Mouse (Mus musculus): ENCODE results near the gene Stpg3.

Gene Stpg3

DNA sequence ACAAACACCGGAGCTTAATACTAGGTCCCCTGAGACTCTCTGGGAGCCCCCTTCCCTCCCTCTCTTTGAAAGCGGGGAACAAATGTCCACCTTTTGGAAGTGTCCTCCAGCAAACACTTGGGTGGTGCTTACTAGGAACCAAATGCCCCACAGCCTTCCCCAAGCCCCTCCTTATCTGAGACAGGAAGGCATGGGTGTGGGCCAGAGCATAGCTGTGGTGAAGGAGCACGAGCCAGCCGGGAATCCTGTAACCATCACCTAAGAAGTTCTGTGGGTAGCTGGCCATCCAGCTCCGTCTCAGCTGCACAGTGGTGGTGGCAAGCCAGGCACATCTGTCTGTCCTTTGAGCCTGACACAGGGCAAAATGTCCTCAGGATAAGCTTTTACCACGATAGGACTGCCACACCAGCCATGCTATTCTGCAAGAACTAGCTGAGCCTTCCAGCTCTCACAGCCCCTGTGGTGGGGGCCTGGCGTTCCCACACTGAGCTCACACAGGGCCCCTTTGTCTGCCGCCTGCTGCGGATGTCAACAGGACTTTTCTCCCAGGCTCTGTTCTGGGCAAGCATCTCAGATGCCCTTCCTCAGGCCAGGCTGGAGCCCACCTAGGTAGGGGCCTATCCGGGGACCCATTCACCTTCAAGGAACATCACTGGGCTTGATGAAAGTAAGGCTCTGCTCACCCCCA lies 36.0 kb downstream of the Stpg3 start:
- DNase-seq = peak; percentile 76

DNA sequence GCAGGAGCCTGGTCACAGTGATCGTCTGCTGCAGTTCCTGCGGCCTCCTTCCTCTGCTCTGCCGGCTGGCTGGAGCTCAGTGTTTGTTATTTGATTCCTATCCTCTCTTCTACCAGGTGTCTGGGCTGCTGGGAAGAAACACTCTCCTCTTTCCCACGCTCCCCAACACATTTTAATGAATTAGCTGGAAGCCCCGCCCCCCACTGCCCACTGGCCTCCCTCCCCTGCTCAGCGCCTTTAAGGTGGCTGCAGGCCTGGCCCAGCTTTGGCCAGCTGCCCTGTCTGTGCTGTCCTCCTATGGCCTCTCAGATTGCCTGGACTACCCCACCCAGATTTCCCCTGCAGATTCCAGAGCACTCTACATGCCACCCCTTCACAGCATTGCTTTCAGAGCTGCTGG lies 36.8 kb downstream of the Stpg3 start:
- DNase-seq = peak; percentile 91

DNA sequence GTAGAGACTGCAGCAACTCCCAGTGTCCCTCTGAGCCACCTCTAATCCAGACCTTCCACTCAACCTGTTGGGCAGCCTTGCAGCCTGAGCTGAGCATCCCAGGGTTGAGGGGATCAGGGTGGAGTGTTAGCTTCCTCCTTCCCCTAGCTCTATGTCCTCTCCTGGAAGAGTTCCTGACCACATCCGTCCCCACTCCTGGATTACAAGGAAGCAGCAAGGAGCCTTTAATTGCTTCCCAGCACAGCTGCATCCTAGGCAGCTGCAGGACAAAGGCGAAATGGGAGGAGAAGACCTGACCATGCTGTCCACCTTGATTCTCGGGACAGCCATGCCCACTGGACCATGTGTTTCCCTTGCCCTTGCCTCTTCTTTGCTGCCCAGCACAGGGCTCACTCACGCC lies 37.4 kb downstream of the Stpg3 start:
- peak; percentile 23 for DNase-seq

DNA sequence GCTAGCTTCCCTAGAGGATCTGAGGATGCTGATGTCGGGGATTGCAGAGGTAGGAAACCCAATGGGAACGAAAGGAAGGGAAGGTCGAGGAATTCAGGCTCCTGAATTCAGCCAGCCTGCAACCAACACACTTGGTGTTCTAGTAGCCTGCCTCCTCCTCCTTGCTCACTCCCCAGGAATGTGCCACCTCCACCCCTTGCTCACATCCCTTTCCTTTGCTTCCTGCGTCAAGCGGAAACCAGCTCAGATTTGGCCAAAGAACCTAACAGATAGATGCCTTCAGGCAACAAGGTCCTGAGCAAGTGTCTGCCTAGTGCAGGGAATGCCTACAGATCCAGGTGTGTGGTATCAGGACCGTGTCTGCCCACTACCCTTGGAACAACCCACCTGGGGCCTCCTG lies 37.9 kb downstream of the Stpg3 start:
- no peak for DNase-seq

DNA sequence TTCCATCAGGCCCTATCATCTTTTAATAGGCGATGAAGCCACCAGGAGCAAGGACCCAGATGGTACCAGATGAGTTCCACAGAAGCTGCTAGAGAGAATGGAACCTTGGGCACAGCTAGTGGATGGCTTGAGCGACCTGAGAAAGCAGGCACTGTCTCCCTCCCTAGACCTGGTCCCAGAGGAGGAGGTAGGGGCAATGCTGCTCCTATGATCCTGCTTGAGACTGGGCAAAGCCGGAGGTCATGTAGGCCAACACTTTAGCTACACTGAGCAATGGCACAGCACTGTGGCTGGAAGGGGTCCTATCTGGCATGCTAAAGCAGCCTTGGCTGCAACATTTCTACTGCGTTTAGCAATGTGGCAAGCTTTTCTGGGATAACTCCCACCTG lies 38.8 kb downstream of the Stpg3 start:
- no peak for DNase-seq

DNA sequence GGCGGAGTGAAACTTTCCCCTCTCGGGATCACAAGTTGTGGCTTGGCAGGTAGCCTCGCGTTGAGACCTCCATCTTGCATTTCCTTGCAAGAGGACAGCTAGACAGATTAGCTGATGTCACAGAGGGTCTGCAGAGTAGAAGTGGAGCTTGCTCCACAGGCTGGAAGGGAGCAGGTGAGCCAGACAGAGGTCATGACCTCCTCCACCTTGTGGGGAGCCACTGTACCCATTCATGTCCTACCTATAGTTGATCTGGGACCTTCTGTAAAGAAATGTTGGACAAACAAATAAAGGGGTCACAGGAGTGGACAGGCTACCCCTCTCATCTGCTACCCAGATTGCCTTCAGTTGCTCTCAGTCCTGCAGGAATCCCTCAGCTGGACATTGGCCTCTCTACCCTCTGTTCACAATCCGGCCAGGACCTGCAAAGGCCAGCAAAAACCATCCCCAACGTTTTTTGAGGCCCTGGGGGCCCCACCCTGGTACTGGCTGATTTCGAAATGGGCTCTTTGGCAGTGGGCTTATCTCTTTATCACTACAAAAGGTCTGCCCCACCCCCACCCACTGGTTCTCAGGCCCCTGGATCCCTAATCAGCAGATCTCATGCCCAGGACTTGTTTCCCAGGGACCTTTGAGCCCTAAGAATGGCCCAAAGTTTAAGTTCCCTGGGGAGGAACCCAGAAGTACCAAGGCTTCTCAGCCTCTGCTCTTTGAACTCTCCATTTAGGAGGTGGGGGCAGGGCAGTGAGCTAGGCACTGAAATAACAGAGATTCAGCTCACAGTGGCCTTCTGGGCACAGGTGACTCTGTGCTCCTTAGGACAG lies 39.4 kb downstream of the Stpg3 start:
- DNase-seq = no peak

DNA sequence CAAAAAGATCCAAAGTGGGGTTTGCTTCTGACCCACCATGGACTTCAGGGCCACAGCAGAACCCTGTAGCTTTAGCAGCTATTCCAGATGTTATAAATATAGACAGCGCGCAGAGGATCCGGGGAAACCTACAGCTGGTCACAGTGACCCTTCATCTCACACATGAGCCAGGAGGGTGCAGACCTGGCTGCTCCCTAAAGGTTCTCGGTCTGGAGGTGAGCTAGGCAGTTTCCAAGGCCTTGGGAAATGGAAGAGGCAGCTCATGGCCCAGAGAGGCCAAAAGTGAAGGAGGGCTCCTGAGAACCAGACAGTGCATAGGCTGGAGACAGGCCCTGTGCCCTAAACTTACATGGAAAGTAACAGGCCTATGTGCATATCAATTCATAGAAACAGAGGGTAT lies 40.6 kb downstream of the Stpg3 start:
- DNase-seq = no peak

DNA sequence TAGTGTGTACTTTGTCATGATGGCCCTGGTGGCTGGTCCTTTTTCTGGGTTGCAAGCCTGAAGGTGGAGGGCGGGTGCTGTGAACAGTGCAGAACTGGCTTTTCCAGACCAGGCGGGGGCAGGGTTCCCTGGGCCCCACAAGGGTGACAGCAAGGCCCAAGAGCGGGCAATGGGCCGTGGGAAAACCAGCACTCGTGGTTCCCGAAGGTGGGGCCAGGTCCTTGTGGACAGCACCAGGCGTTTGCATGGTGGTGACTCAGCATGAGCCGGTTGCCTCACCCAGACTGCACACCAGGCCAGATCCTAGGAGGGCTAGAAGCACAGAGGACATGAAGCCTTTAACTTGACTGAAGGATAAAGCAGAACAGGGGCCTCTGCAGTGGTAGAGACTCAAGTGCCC lies 41.8 kb downstream of the Stpg3 start:
- DNase-seq = no peak

DNA sequence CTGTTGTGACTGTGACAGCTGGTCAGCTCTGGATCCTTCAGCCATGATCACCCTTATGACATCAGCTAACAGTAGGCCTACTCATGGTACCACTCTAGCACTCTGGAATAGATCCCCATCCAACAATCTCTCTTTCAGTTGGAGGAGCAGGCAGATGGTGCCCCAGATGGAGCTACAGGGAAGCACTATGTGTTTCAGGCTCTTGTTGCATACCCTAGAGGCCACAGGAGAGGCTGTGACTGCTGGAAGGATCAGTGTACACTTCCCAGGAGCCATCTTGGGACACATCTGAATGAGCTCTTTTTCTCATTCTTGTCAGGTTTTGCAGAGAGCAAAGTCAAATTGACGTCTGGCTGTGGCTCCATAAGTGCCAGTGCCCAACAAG lies 42.7 kb downstream of the Stpg3 start:
- DNase-seq = peak; percentile 44

DNA sequence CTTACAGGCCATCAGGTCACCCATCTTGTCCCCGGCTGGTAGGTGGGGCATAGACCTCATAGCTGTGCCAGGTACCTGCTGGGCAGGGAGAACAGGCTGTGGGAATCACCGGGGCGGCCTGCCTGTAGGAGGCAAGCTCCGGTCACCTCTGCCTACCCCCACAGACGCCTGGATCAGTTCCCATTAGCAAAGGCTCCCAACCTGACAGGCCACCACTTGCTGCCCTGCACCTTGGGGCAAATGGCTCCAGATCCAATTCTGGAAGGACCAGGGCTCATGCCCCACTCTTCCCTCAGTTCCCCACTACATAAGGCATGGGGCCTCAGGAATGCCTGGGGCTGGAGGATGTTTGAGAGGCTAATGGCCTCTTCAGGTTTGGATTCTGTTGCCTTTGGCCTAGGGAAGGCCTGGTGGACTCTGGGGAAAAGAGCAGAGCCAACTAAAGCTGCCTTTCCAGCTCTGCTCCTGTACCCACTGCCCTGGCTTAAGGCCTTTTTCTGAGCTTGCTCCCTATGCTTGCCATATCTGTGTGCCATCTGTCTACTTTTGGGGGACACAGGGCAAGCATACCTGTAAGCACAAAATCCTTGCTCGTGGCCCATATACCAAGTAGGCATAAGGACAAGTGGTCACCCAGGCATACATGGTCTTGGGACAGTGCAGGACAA lies 43.2 kb downstream of the Stpg3 start:
- no peak for DNase-seq

DNA sequence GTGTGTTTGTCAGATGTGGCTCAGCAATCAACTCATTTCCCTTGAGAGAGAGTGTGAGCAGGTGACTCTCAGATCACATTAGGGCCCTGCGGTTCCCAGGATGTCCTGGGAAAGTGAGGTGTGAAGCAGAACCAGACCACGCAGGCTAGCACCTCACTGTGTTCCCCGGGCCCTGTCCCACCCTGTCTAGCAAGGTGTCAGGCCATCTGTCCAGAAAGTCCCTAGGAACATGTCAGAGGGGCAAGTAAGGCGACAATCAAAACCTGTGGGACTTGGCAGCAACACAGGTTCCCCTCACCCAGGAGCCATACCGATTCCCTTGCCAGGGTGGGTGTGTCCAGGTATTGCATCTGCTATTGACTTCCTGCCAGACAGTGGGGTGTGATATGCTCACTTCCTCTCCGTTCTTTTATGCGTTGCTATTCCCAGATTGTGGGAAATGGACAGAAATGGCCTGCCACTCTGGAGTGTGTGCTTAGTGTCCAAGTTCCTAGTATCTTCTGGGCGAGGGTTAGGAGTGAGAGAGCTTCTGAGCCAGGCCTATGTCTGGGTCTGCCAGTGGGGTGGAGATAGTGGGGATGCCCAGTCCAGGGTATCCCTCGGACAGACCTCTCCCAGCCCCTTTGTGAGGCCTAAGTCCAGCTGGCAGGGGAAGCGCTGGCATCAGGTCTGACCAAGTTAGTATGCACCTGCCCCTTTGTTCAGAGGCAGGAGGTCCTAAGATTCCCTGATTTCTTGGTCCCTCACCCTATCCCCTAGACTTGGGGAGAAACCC lies 43.9 kb downstream of the Stpg3 start:
- DNase-seq = no peak

DNA sequence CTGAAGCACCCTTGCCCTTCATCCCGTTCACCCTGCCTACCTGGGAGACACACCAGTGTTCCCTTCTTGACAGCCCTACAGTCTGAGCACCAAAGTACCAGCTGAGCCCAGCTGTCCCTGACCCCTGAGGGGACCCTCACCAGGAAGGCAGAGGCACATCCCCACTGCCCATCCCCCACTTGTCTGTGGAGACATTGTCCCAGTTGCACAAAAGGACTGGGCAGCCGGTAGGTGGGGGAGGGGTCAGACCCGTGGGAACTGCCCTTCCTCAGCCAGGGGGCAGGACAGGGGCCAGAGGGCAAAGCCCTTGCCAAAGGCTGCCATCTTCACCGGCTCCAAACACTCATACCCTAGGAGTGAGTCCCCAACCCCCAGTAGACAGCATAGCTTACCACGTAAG lies 44.7 kb downstream of the Stpg3 start:
- peak; percentile 82 for DNase-seq

DNA sequence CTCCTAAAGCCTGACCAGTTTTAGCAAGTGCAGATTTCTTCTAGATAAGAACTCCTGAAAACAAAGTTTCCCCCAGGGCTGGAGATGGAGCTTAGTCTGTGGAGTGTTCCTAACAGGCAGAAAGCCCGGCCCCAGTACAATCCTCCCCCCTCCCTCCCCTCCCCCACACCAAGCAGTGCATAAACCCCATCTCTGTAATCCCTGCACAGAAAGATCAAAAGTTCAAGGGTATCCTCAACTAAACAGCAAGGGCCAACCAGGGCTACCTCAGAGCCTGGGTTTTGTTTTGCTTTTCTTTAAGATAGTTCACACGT lies 45.8 kb downstream of the Stpg3 start:
- no peak for DNase-seq

DNA sequence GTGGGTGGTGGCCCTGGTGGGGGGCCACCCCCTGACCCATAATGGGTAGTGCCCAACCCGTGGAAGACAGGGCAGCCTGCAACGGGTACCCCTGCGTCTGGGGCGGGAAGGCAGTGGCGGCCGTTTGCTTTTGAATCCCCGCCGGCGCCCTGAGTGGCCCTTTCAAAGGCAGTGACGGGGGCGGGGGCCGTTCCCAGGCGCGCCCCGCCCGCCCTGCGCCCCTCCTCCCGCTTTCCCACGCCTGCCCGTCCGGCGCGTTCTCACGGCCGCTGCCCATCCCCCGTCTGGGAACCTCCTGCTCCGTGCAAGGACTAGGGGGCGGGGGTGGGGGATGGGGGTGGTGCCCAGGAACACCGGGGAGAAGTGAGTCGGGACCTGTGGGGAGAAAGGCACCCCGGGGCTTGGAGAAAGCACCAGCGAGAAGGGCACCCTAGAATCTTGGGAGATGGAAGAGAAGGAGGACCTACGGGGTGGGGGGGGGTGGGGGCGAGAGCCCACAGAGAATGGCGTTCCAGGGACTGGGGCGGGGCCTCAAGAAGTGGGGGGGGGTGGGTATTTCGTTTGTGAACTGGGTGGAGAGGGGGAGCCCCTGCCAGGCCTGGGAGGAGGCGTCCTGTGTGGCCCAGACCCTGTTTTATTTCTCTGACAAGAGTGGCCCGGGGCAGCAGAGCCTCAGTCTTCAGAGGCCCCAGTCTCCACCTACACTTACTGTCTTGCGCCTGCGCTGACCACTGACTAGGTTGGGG lies 46.3 kb downstream of the Stpg3 start:
- peak; percentile 91 for DNase-seq

DNA sequence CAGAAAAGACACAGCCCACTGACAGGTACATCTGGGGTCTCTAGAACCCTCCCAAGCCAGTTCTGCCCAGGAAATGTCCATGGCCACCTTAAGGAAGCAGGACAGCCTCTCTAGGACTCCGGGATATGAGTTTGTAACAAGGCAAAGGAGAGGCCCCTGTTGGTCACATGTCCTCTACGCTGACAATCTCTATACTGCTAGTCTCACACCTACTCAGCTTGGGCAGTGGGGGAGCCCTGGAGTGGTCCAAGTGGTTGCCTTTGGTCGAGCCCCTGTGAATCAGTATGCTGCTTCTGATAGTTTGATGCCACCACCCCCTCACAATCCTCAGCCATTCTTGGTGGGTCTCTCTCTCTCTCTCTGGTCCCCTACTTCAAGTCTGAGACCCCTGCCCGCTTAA lies 47.0 kb downstream of the Stpg3 start:
- no peak for DNase-seq

Measured in retina, postnatal 1 day (tissue).